Mouse (Mus musculus): ENCODE results near the gene Uba3. TPM values are rescaled to one million over a fixed set of nuclear protein-coding genes. Genes with fewer than 3 reads are reported as not detected.

Uba3 gene
- polyA plus RNA-seq, 1 experiment from 2014 or later = 102 TPM

Other genes starting within 250 kb of the Uba3 start
- 0.74 and 0.81 TPM in 2 replicates for gene Fam19a4, start 145.2 kb downstream of the Uba3 start, polyA plus RNA-seq (2014; fragmentation: Nextera tagmentation; extraction: Ambion mirVana)
- gene Eogt, start 56.5 kb downstream of the Uba3 start, polyA plus RNA-seq (2014; fragmentation: Nextera tagmentation; extraction: Ambion mirVana) = 16.1 and 19.4 TPM in 2 replicates
- gene Tmf1, start 26.5 kb downstream of the Uba3 start, polyA plus RNA-seq (2014; fragmentation: Nextera tagmentation; extraction: Ambion mirVana) = 30.1 and 31.1 TPM in 2 replicates
- 23.3 and 30.4 TPM in 2 replicates for gene Arl6ip5, start 5.0 kb upstream of the Uba3 start, polyA plus RNA-seq (2014; fragmentation: Nextera tagmentation; extraction: Ambion mirVana)
- gene Lmod3, start 47.1 kb upstream of the Uba3 start, polyA plus RNA-seq (2014; fragmentation: Nextera tagmentation; extraction: Ambion mirVana) = 0.96 and 1.2 TPM in 2 replicates